Mouse (Mus musculus) hindbrain, embryonic 16.5 days (tissue): ENCODE measurements around the gene Spata31. TPM values are rescaled to one million over a fixed set of nuclear protein-coding genes. Genes with fewer than 3 reads are reported as not detected.

Experiments
- ATAC-seq: fragments of 200-750 bp; cut with Nextera tagmentation; 2 replicates; pipeline ENCODE4 v1.8.0; 2017; ENCODE audit warnings: moderate TSS enrichment, moderate library complexity
- H3K27ac ChIP-seq: fragments of 300-500 bp; sonication (generic); 2 replicates; pipeline ENCODE4 v1.5.1; 2014; ENCODE audit warnings: low read depth, mild to moderate bottlenecking, control low read depth, low read length, moderate library complexity
- H3K27me3 ChIP-seq: fragments of 300-500 bp; sonication (generic); replicated peaks from 2 replicates; pipeline ENCODE4 v1.6.1; 2014; ENCODE audit warnings: low read length; ENCODE audit not compliant: control insufficient read depth, insufficient read depth
- H3K36me3 ChIP-seq: fragments of 300-500 bp; sonication (generic); 2 replicates; pipeline ENCODE4 v1.6.1; 2014; ENCODE audit warnings: mild to moderate bottlenecking, low read length, moderate library complexity, mixed read lengths; ENCODE audit not compliant: control insufficient read depth, insufficient read depth
- H3K4me1 ChIP-seq: fragments of 300-500 bp; sonication (generic); 2 replicates; pipeline ENCODE4 v1.6.1; 2014; ENCODE audit warnings: low read depth, low read length; ENCODE audit not compliant: control insufficient read depth, insufficient read depth
- H3K4me2 ChIP-seq: fragments of 300-500 bp; sonication (generic); 2 replicates; pipeline ENCODE4 v1.6.1; 2014; ENCODE audit warnings: mild to moderate bottlenecking, low read length, control low read depth, moderate library complexity
- H3K4me3 ChIP-seq: fragments of 300-500 bp; sonication (generic); 2 replicates; pipeline ENCODE4 v1.5.1; 2014; ENCODE audit warnings: mild to moderate bottlenecking, low read length, control low read depth, moderate library complexity
- H3K9ac ChIP-seq: fragments of 300-500 bp; sonication (generic); 2 replicates; pipeline ENCODE4 v1.6.1; 2014; ENCODE audit warnings: low read depth, mild to moderate bottlenecking, control low read depth, low read length, moderate library complexity
- H3K9me3 ChIP-seq: fragments of 300-500 bp; sonication (generic); 2 replicates; pipeline ENCODE4 v1.6.1; 2014; ENCODE audit warnings: mild to moderate bottlenecking, low read length, moderate library complexity; ENCODE audit not compliant: control insufficient read depth
- WGBS: fragments of 180-500 bp; shearing (Covaris S2); extraction: QIAGEN DNeasy Blood & Tissue Kit; methylation state at CpG from one replicate; pipeline ENCODE4 v1.1.7; 2014; 5-methylcytosine and 5-hydroxymethylcytosine counted together
- polyA plus RNA-seq: library from polyadenylated mRNA; unstranded; fragments of >200 nt; fragmentation: Nextera tagmentation; extraction: Ambion mirVana; gene quantifications from 2 replicates; pipeline ENCODE4 v1.2.1, GENCODE M21; 2015

Spata31 gene
- polyA plus RNA-seq: not detected in 2 replicates

DNA sequence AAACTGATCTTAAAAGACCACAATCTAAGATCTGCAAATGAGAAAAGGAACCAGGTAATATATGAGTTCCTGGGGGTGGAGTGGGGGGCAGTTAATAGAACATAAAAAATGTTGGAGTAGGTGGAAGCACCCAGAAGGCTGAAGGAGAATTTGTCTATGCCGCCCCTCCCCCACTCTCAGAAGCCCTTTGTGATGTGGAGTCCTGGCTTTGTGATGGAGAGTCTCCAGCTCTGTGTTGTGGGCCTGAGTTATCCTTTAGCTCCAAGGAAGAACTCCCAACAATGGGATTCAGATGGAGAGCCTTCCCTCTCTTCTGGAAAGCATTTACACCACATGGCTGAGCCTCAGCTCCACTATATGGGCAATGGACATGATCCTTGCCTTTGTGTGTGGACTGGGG lies at the start of gene Spata31:
TSS of gene Spata31 (plus strand) at position 216 of the 400 bp plus-strand sequence.
- ATAC-seq: no peak
- H3K36me3 ChIP-seq: no peaks in the 10 kb centered on the region
- H3K27me3 ChIP-seq: no peaks in the 10 kb centered on the region
- 89% methylated on average over 1 of the region's 1 CpGs for WGBS
- no peaks in the 10 kb centered on the region for H3K4me1 ChIP-seq
- no peak within 1 kb of the TSS for H3K9ac ChIP-seq
- H3K4me2 ChIP-seq: no peak within 1 kb of the TSS
- no peak within 1 kb of the TSS for H3K4me3 ChIP-seq
- no peak within 1 kb of the TSS for H3K27ac ChIP-seq
- no peaks in the 10 kb centered on the region for H3K9me3 ChIP-seq

DNA sequence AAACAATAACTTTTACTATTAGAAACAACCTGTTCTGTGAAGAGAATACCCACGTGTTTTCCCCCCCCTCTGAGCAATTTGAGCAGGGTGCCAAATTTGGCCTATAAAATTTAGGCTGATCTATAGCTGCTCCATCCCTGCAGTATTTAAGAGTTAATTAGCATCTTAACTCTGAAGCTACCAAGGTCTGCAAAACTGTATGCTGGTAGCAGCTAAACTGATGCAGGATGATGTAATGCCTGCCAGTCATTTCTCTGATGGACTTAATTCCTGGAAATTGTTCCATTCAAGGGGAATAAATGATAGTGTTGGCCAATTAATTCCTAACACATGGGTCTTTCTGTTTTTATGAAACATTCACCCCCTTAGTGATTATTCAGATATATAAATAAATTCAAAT lies 14.1 kb upstream of the Spata31 start:
- no peaks in the 10 kb centered on the region for H3K36me3 ChIP-seq
- H3K27me3 ChIP-seq: no peaks in the 10 kb centered on the region
- WGBS: 44% methylated on average over 1 of the region's 1 CpGs
- ATAC-seq: no peak
- H3K4me3 ChIP-seq: no peak overlapping the region
- no peak overlapping the region for H3K27ac ChIP-seq
- no peak overlapping the region for H3K4me2 ChIP-seq
- no peak overlapping the region for H3K9ac ChIP-seq
- H3K9me3 ChIP-seq: 0 out of 2 replicates have a peak, but pooled peaks cover 3% of the 10 kb centered on the region
- H3K4me1 ChIP-seq: no peaks in the 10 kb centered on the region

DNA sequence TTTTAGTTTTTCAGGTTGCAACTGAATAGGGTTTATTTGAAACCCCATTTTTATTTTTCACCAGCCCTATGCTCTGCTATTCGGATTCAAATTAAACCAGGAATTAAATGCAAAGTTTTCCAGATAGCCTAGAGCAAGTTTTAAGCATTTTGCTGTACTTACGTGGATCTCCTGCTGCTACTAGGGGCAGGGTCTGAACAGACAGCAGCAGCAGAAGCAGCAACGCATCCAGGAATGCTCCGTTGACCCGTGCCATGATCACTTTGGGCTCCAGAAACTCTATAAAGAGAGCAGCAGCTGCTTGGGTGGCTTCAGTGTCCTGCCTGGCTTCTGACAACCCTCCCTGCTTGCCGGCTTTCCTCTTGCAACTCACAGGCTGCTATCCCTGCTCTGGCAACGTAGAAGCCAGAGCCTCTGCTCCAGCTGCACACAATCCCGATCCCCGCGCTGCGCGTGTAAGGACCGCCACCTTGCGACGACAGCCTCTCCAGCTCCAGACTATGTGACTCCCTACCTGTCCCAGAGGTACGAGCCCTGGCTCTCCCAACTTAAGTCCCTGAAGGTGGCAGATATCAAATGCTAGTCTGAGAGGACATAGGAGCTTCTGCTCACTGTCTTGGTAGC lies 13.5 kb upstream of the Spata31 start, which contains the start of gene Cntnap3:
TSS of gene Cntnap3 (minus strand) at position 371 of the 624 bp plus-strand sequence.
- H3K4me2 ChIP-seq: peak within 1 kb of the TSS; percentile 67
- H3K27ac ChIP-seq: no peak within 1 kb of the TSS
- peak; percentile 100 for ATAC-seq
- no peaks in the 10 kb centered on the region for H3K36me3 ChIP-seq
- H3K4me1 ChIP-seq: no peaks in the 10 kb centered on the region
- no peaks in the 10 kb centered on the region for H3K27me3 ChIP-seq
- peak within 1 kb of the TSS; percentile 39 for H3K4me3 ChIP-seq
- 5% methylated on average over 16 of the region's 16 CpGs for WGBS
- H3K9ac ChIP-seq: peak within 1 kb of the TSS; percentile 61
- H3K9me3 ChIP-seq: 0 out of 2 replicates have a peak, but pooled peaks cover 2% of the 10 kb centered on the region

Other genes with a start within 250 kb of the Spata31 start
- gene Cntnap3, start 13.5 kb upstream of the Spata31 start, polyA plus RNA-seq: 0.98 and 1.2 TPM in 2 replicates
- not detected in 2 replicates for gene Spata31d1c, start 115.7 kb downstream of the Spata31 start, polyA plus RNA-seq
- gene Prss47, start 135.4 kb downstream of the Spata31 start, polyA plus RNA-seq: not detected in 2 replicates
- 28.9 and 32.4 TPM in 2 replicates for gene Mfsd14b, start 195.6 kb downstream of the Spata31 start, polyA plus RNA-seq
- not detected in 2 replicates for gene Olfr465-ps1, start 220.7 kb downstream of the Spata31 start, polyA plus RNA-seq
- not detected in 2 replicates for gene Olfr466, start 232.8 kb downstream of the Spata31 start, polyA plus RNA-seq